Mouse (Mus musculus) stomach, postnatal 0 days (tissue): Measurements from ENCODE around the gene Exo5. TPM values are rescaled to one million over a fixed set of nuclear protein-coding genes. Genes with fewer than 3 reads are reported as not detected.

Experiments used
- ATAC-seq: fragments of 200-750 bp; cut with Nextera tagmentation; 2 replicates; pipeline ENCODE4 v1.8.0; 2017; ENCODE audit not compliant: low FRiP score, low TSS enrichment
- DNase-seq: peaks from one replicate; pipeline ENCODE4 v3.0.0-alpha.2; 2016; ENCODE audit warnings: low spot score
- H3K27ac ChIP-seq: fragments of 300-500 bp; sonication (generic); replicated peaks from 2 replicates; pipeline ENCODE4 v1.5.1; 2014; ENCODE audit warnings: mild to moderate bottlenecking, control low read depth
- H3K27me3 ChIP-seq: fragments of 300-500 bp; sonication (generic); 2 replicates; pipeline ENCODE4 v1.6.1; 2014; ENCODE audit warnings: low read length; ENCODE audit not compliant: control insufficient read depth, insufficient read depth
- H3K36me3 ChIP-seq: fragments of 300-500 bp; sonication (generic); 2 replicates; pipeline ENCODE4 v1.6.1; 2014; ENCODE audit warnings: low read length, mixed read lengths; ENCODE audit not compliant: control insufficient read depth, insufficient read depth
- H3K4me1 ChIP-seq: fragments of 300-500 bp; sonication (generic); replicated peaks from 2 replicates; pipeline ENCODE4 v1.6.1; 2014; ENCODE audit warnings: antibody characterized with exemption; ENCODE audit not compliant: control insufficient read depth, insufficient read depth
- H3K4me2 ChIP-seq: fragments of 300-500 bp; sonication (generic); replicated peaks from 2 replicates; pipeline ENCODE4 v1.6.1; 2014; ENCODE audit warnings: low read depth, mild to moderate bottlenecking, control low read depth, moderate library complexity
- H3K4me3 ChIP-seq: fragments of 300-500 bp; sonication (generic); 2 replicates; pipeline ENCODE4 v1.5.1; 2014; ENCODE audit warnings: low read depth, low read length, control low read depth
- H3K9ac ChIP-seq: fragments of 300-500 bp; sonication (generic); 2 replicates; pipeline ENCODE4 v1.6.1; 2014; ENCODE audit warnings: mild to moderate bottlenecking, low read length, control low read depth, mixed read lengths
- H3K9me3 ChIP-seq: fragments of 300-500 bp; sonication (generic); 2 replicates; pipeline ENCODE4 v1.6.1; 2016; ENCODE audit warnings: low read length; ENCODE audit not compliant: control insufficient read depth
- CTCF ChIP-seq: IDR thresholded peaks from 2 replicates; pipeline ENCODE4 v1.5.1; 2016; ENCODE audit warnings: antibody characterized with exemption, low read depth, mild to moderate bottlenecking, moderate library complexity
- EP300 ChIP-seq: optimal IDR thresholded peaks from 2 replicates; pipeline ENCODE3; 2016; ENCODE audit warnings: antibody characterized with exemption
- WGBS: fragments of 180-500 bp; shearing (Covaris S2); extraction: QIAGEN DNeasy Blood & Tissue Kit; methylation state at CpG from one replicate; pipeline ENCODE4 v1.1.7; 2014; 5-methylcytosine and 5-hydroxymethylcytosine counted together
- polyA plus RNA-seq: library from polyadenylated mRNA; unstranded; fragments of >200 nt; fragmentation: Nextera tagmentation; extraction: Ambion mirVana; gene quantifications from 2 replicates; pipeline ENCODE4 v1.2.1, GENCODE M21; 2015

Exo5 gene
- polyA plus RNA-seq, 1 experiment from 2014 or later, result 10.4 TPM

GRCm38 (mm10) chr4:120885208-120886120, 39.4 kb downstream of the Exo5 start:
- Histone ChIP-seq H3K4me2 (no peak overlapping the region), H3K9me3 (no peaks in the 10 kb centered on the region), H3K4me1 (no peaks in the 10 kb centered on the region), H3K4me3 (no peak overlapping the region), H3K27me3 (no peaks in the 10 kb centered on the region), H3K27ac (no peak overlapping the region), H3K36me3 (no peaks in the 10 kb centered on the region), H3K9ac (no peak overlapping the region)
- ATAC-seq (no peak), DNase-seq (no peak)
- WGBS, result 31% methylated on average over 13 of the region's 13 CpGs
- TF ChIP-seq CTCF (no peak), EP300 (no peak)

- no peak for ATAC-seq
- WGBS, result 53% methylated on average over 5 of the region's 5 CpGs
- TF ChIP-seq EP300, result no peak
- TF ChIP-seq CTCF, result no peak
- Histone ChIP-seq H3K36me3 (no peaks in the 10 kb centered on the region), H3K4me2 (no peak overlapping the region), H3K27me3 (no peaks in the 10 kb centered on the region), H3K4me3 (no peak overlapping the region), H3K4me1 (no peaks in the 10 kb centered on the region), H3K9me3 (no peaks in the 10 kb centered on the region), H3K9ac (no peak overlapping the region), H3K27ac (no peak overlapping the region)
- no peak for DNase-seq
Observed at GRCm38 (mm10) chr4:120882002-120882625, 42.7 kb downstream of the Exo5 start.

- WGBS, result 48% methylated on average over 6 of the region's 6 CpGs
Observed at GRCm38 (mm10) chr4:120880731-120881432, 43.9 kb downstream of the Exo5 start.

GRCm38 (mm10) chr4:120879386-120879785, 45.4 kb downstream of the Exo5 start:
- no peaks in the 10 kb centered on the region for H3K4me1 ChIP-seq
- H3K4me3 ChIP-seq, result no peak overlapping the region
- H3K27me3 ChIP-seq, result no peaks in the 10 kb centered on the region
- 32% methylated on average over 4 of the region's 4 CpGs for WGBS
- H3K4me2 ChIP-seq, result no peak overlapping the region
- ATAC-seq (no peak), DNase-seq (no peak)
- no peak overlapping the region for H3K27ac ChIP-seq
- no peaks in the 10 kb centered on the region for H3K36me3 ChIP-seq
- H3K9me3 ChIP-seq, result no peaks in the 10 kb centered on the region
- no peak overlapping the region for H3K9ac ChIP-seq
- no peak for TF ChIP-seq EP300
- TF ChIP-seq CTCF, result no peak

More at GRCm38 (mm10) chr4:120880731-120881432, 43.9 kb downstream of the Exo5 start:
- Histone ChIP-seq H3K27ac (no peak overlapping the region), H3K9me3 (no peaks in the 10 kb centered on the region), H3K9ac (no peak overlapping the region), H3K4me3 (no peak overlapping the region), H3K4me2 (no peak overlapping the region), H3K27me3 (no peaks in the 10 kb centered on the region), H3K4me1 (no peaks in the 10 kb centered on the region), H3K36me3 (no peaks in the 10 kb centered on the region)
- no peak for TF ChIP-seq EP300
- TF ChIP-seq CTCF, result no peak
- ATAC-seq (no peak), DNase-seq (no peak)

- 61% methylated on average over 3 of the region's 3 CpGs for WGBS
Observed at GRCm38 (mm10) chr4:120878728-120879127, 46.1 kb downstream of the Exo5 start.

More at GRCm38 (mm10) chr4:120878728-120879127, 46.1 kb downstream of the Exo5 start:
- Histone ChIP-seq H3K27me3 (no peaks in the 10 kb centered on the region), H3K27ac (no peak overlapping the region), H3K9ac (no peak overlapping the region), H3K36me3 (no peaks in the 10 kb centered on the region), H3K9me3 (no peaks in the 10 kb centered on the region), H3K4me2 (no peak overlapping the region), H3K4me3 (no peak overlapping the region), H3K4me1 (no peaks in the 10 kb centered on the region)
- no peak for TF ChIP-seq EP300
- no peak for TF ChIP-seq CTCF
- ATAC-seq, result no peak
- DNase-seq, result no peak
